Mouse (Mus musculus): ENCODE measurements at regions not wholly inside any gene's neighbourhood (a gene's known extent, or its start where the extent isn't known, plus 50 kb on each side); places are given as distances from the start of the nearest gene placed in this dataset.

DNA sequence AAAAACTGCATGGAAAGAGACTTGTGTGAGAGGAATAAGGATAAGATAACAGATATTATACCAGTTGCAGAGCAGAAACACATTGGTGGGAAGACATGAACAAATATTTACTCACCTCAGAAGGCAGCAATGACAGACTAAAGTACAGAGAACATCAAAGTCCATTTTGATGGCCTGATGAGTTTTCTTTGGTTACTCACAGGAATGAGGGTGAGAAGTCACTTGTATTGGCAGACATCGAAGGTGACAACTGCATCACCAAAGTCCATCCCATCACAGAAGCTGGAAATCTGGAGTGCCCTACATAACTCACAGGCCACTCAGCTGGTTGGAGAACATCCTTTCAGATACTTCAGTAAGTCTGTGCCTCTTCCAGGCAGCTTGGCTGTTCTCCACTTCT, 60.1 kb upstream of the Gm765 start:
- TF ChIP-seq CTCF (IDR thresholded peaks at IDR 0.05; ENCODE audit: low read depth) (no peak), EP300 (IDR thresholded peaks at IDR 0.05; ENCODE audit: low read depth) (peak; percentile 69)

Measured in liver, postnatal 0 days (tissue).